Mouse (Mus musculus) embryonic facial prominence, embryonic 12.5 days (tissue): ENCODE data around the gene N6amt1. TPM values are rescaled to one million over a fixed set of nuclear protein-coding genes. Genes with fewer than 3 reads are reported as not detected.

Experiments
- ATAC-seq: fragments of 200-750 bp; cut with Nextera tagmentation; 2 replicates; pipeline ENCODE4 v1.8.0; 2017; ENCODE audit not compliant: insufficient number of reproducible peaks, insufficient read depth, low FRiP score, low TSS enrichment
- H3K27ac ChIP-seq: fragments of 300-500 bp; sonication (generic); 2 replicates; pipeline ENCODE4 v1.5.1; 2016; ENCODE audit warnings: mild to moderate bottlenecking
- H3K27me3 ChIP-seq: fragments of 300-500 bp; sonication (generic); 2 replicates; pipeline ENCODE4 v1.6.1; 2016; ENCODE audit warnings: mild to moderate bottlenecking, moderate library complexity
- H3K36me3 ChIP-seq: fragments of 300-500 bp; sonication (generic); 2 replicates; pipeline ENCODE4 v1.6.1; 2016; ENCODE audit warnings: mild to moderate bottlenecking
- H3K4me1 ChIP-seq: fragments of 300-500 bp; sonication (generic); 2 replicates; pipeline ENCODE4 v1.6.1; 2016
- H3K4me2 ChIP-seq: fragments of 300-500 bp; sonication (generic); replicated peaks from 2 replicates; pipeline ENCODE4 v1.6.1; 2016; ENCODE audit warnings: mild to moderate bottlenecking, moderate library complexity
- H3K4me3 ChIP-seq: fragments of 300-500 bp; sonication (generic); 2 replicates; pipeline ENCODE4 v1.5.1; 2016; ENCODE audit warnings: mild to moderate bottlenecking
- H3K9ac ChIP-seq: fragments of 300-500 bp; sonication (generic); 2 replicates; pipeline ENCODE4 v1.6.1; 2016; ENCODE audit warnings: mild to moderate bottlenecking, moderate library complexity
- H3K9me3 ChIP-seq: fragments of 300-500 bp; sonication (generic); 2 replicates; pipeline ENCODE4 v1.6.1; 2016; ENCODE audit warnings: mild to moderate bottlenecking, moderate library complexity
- WGBS: fragments of 180-500 bp; shearing (Covaris S2); methylation state at CpG from one replicate; pipeline ENCODE4 v1.1.7; 2016; 5-methylcytosine and 5-hydroxymethylcytosine counted together
- polyA plus RNA-seq: library from polyadenylated mRNA; unstranded; fragments of >200 nt; fragmentation: Nextera tagmentation; extraction: Ambion mirVana; gene quantifications from 2 replicates; pipeline ENCODE4 v1.2.1, GENCODE M21; 2016

Gene N6amt1
- polyA plus RNA-seq, 1 experiment from 2014 or later, result 22.1 TPM

DNA sequence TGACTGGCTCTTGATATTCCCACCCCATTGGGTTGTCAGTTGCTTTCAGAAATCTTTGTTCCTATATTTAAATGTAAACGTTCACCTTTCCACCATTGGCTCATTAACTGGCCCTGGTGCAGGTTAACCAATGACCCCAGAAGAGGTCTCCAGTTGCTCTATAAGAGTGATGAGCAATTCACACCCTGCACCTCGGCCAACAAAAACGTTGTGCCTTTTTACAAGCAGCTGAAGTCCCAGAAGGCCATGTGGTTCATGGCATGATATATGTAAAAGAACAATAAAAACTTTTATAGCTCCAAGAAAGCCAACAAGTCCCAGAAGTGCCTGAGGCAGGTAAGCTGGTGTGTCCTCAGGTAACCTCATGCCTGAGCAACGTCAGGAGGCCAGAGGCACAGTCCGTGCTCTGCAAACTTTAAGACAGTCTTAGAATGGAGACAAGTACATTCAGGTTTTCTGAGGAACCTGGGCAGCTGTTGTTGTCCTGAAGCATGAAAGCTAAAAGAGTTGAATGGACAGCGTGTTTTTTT is 12.9 kb upstream of the N6amt1 start:
- Histone ChIP-seq H3K4me2 (no peak overlapping the region), H3K4me3 (no peak overlapping the region), H3K27me3 (0 out of 2 replicates have a peak, but pooled peaks cover 1% of the 10 kb centered on the region), H3K4me1 (no peaks in the 10 kb centered on the region), H3K27ac (no peak overlapping the region), H3K36me3 (no peaks in the 10 kb centered on the region), H3K9me3 (no peaks in the 10 kb centered on the region), H3K9ac (no peak overlapping the region)
- ATAC-seq, result no peak
- 80% methylated on average over 6 of the region's 6 CpGs for WGBS

DNA sequence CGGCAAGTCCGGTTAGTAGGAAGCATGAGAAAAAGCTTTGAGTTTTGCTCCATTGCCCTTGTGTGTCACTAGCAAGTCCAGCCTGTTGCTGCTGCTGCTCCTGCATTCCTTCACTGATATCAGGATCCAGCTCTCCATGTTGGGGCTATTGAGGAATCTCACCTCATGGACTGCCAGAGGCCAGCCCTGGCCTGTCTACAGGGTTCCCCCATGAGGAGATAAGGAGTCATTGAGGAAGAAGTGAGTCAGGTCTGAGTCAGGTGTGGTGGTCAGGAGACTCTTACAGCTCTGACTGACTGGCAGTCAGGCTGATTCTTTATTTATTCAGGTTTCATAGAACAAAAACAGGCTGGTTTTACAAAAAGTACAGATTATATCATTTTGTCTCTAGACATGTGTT is 5.9 kb upstream of the N6amt1 start:
- H3K9me3 ChIP-seq, result no peaks in the 10 kb centered on the region
- H3K27ac ChIP-seq, result no peak overlapping the region
- 0 out of 2 replicates have a peak, but pooled peaks cover 3% of the 10 kb centered on the region for H3K27me3 ChIP-seq
- no peaks in the 10 kb centered on the region for H3K4me1 ChIP-seq
- no peaks in the 10 kb centered on the region for H3K36me3 ChIP-seq
- ATAC-seq, result no peak
- H3K4me3 ChIP-seq, result no peak overlapping the region
- no peak overlapping the region for H3K9ac ChIP-seq
- no peak overlapping the region for H3K4me2 ChIP-seq
- WGBS, result 97% methylated on average over 2 of the region's 2 CpGs

DNA sequence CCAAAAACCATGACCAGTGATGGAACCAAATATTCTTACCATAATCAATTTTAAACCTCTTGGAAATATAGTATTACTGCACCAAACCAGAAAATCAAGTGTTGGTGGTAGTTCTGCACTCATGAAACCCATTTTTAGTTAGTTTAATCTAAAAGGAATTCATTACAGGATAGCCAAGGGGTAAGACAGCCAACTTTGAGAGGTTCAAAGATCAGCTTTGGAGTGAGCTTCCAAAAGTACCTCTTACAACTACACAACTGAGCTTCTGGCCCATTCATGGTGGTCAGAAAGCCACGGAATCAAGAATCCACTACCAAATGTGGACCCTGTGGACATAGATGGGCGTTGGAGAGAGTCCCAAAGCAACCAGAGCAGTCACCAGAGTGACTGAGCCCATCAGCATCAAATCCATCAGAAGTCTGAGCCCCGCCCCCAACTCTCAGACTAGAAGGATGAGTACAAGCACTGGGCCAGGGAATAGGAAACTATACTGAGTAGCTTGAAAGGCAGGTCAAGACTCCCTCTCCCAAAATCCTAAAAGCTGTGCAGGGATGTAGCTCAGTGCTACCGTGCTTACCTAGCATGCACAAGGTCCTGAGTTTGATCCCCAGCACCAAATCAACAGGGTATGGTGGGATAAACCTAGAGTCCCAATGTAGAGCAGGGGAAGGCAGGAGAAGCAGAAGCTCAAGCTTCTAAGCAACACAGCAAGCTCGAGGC is 2.4 kb upstream of the N6amt1 start:
- no peak for ATAC-seq
- H3K4me1 ChIP-seq, result no peaks in the 10 kb centered on the region
- no peak overlapping the region for H3K27ac ChIP-seq

DNA sequence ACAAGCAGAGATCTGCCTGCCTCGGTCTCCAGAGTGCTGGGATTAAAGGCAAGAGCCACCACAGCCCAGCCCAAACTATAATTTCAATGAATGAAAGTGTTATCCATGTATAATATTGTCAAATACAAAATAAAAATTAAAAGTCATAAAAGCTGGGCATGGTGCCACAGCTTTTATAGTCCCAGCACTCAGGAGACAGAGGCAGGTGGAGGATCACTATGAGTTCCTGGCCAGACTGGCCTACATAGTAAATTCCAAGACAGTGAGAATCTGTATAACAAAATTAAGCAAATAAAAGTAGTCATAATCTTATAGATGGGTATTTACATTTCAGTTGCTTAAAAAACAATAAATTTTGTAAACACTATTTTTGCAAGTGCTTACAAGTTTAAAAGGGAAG is 380 bp upstream of the N6amt1 start:
- no peak for ATAC-seq
- Histone ChIP-seq H3K4me1 (no peaks in the 10 kb centered on the region), H3K9me3 (no peaks in the 10 kb centered on the region), H3K27ac (no peak overlapping the region), H3K4me2 (peak overlapping the region; percentile 48), H3K36me3 (peaks cover 2% of the 10 kb centered on the region), H3K9ac (no peak overlapping the region), H3K4me3 (peak overlapping the region; percentile 72), H3K27me3 (no peaks in the 10 kb centered on the region)
- WGBS, result 89% methylated on average over 1 of the region's 1 CpGs

More for the DNA sequence above, 2.4 kb upstream of the N6amt1 start:
- no peak overlapping the region for H3K4me3 ChIP-seq
- no peaks in the 10 kb centered on the region for H3K36me3 ChIP-seq
- H3K27me3 ChIP-seq, result no peaks in the 10 kb centered on the region
- H3K4me2 ChIP-seq, result no peak overlapping the region
- H3K9me3 ChIP-seq, result no peaks in the 10 kb centered on the region
- no peak overlapping the region for H3K9ac ChIP-seq
- 70% methylated on average over 5 of the region's 5 CpGs for WGBS

DNA sequence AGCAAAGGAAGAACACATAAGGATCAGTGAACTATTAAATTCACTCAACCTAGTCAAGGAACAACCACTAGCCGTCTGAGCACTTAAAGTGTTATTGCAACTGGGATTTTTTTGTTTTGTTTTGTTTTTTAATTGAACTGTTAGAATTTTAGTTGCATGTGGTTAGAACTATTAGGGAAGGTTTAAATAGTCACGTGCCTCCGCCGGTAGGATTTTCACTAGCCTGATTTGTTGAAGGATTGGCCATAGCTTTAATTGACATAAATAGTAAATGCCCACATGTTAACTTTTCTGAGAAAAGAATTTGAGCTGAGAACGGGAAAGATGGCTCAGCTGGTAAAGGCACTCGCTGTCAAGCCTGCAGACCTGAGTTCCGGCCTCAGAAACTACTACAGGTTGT is 763 bp downstream of the N6amt1 start:
- H3K4me3 ChIP-seq, result peak overlapping the region; percentile 72
- H3K36me3 ChIP-seq, result peaks cover 7% of the 10 kb centered on the region
- H3K9ac ChIP-seq, result no peak overlapping the region
- no peak for ATAC-seq
- H3K27ac ChIP-seq, result no peak overlapping the region
- peak overlapping the region; percentile 48 for H3K4me2 ChIP-seq
- H3K27me3 ChIP-seq, result no peaks in the 10 kb centered on the region
- no peaks in the 10 kb centered on the region for H3K9me3 ChIP-seq
- H3K4me1 ChIP-seq, result no peaks in the 10 kb centered on the region
- 84% methylated on average over 7 of the region's 7 CpGs for WGBS

DNA sequence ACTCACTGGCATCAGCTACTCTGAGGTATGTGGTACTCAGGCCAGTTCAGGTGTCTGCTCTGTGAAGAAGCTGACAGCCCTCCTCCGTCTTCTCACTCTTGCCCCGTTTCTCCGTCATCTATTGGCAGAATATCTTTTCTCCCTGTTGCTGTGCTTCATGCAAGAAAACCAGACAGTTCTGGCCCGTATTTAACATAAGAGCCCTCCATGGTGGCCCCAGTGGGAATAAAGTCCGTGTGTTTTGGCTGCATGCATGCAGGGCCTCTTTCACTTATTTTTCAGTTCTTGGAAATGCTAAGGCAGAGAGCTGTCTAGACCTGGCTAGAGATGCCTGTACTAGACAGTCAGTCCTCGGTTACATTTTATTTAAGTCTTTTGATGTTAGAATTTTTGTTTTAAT is 6.1 kb downstream of the N6amt1 start:
- 88% methylated on average over 6 of the region's 6 CpGs for WGBS
- Histone ChIP-seq H3K4me2 (no peak overlapping the region), H3K36me3 (peaks cover 31% of the 10 kb centered on the region), H3K4me3 (no peak overlapping the region), H3K27ac (no peak overlapping the region), H3K4me1 (no peaks in the 10 kb centered on the region), H3K9me3 (no peaks in the 10 kb centered on the region), H3K9ac (no peak overlapping the region), H3K27me3 (no peaks in the 10 kb centered on the region)
- no peak for ATAC-seq

DNA sequence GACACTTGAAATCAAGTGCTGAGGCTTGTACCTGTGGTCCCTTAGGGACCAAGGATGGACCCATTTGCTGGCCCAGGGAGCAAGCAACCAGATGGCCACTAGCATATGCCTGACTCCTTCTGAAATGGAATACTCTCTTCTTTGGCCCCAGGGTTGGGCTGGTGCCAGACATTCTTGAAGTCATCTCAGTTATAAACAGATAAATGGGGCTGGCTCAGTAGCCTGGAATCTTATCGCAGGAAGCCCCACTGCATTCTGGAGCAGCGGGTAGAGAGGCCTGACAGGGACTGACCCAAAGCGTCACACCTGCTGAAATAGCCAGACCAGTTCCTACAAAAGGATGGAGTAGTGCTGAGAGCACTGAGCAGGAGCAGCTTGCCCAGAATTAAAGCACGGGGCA is 10.2 kb downstream of the N6amt1 start:
- peaks cover 30% of the 10 kb centered on the region for H3K36me3 ChIP-seq
- H3K9me3 ChIP-seq, result no peaks in the 10 kb centered on the region
- H3K9ac ChIP-seq, result no peak overlapping the region
- no peaks in the 10 kb centered on the region for H3K27me3 ChIP-seq
- no peaks in the 10 kb centered on the region for H3K4me1 ChIP-seq
- no peak overlapping the region for H3K4me2 ChIP-seq
- 92% methylated on average over 4 of the region's 4 CpGs for WGBS
- no peak overlapping the region for H3K4me3 ChIP-seq
- ATAC-seq, result no peak
- no peak overlapping the region for H3K27ac ChIP-seq

DNA sequence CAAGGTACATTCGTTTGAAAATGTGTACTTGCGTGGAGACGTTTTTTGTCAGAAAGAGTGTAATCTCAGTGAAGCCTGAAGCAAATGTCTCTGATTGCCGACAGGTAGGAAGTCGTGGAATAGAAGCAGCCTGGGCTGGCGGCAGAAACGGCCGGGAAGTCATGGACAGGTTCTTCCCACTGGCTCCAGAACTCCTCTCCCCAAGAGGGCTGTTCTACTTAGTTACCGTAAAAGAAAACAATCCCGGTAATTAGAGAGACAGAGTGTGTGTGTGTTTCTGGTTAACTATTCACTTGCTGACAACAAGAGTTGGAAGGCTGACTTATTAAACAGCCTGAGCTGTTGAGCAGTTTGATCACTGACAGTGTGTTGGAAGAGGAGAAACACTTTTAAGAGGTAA is 12.1 kb downstream of the N6amt1 start:
- Histone ChIP-seq H3K4me2 (no peak overlapping the region), H3K27ac (no peak overlapping the region), H3K9me3 (no peaks in the 10 kb centered on the region), H3K27me3 (no peaks in the 10 kb centered on the region), H3K4me3 (no peak overlapping the region), H3K36me3 (peaks cover 30% of the 10 kb centered on the region), H3K9ac (no peak overlapping the region), H3K4me1 (no peaks in the 10 kb centered on the region)
- no peak for ATAC-seq
- WGBS, result 63% methylated on average over 10 of the region's 10 CpGs

DNA sequence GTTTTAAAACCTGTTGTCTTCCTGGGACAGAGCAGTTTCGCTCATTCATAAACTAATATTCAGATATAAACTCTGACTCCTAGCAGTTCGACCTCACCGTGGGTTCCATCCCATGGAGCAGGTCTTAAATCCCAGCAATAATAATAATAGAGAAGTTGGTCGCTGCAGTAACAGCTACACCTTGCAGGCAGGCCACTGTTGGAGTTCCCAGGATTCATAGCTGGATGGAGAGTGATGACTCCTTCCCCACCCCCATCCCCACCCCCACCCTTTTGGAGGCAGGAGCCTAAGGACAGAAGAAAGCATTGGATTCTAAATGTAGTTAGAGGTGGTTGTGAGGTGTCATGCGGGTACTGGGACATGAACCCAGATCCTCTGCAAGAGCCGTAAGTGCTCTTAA is 12.5 kb downstream of the N6amt1 start:
- Histone ChIP-seq H3K9me3 (no peaks in the 10 kb centered on the region), H3K4me3 (no peak overlapping the region), H3K27ac (no peak overlapping the region), H3K9ac (no peak overlapping the region), H3K36me3 (peaks cover 30% of the 10 kb centered on the region), H3K4me1 (no peaks in the 10 kb centered on the region), H3K4me2 (no peak overlapping the region), H3K27me3 (no peaks in the 10 kb centered on the region)
- 91% methylated on average over 6 of the region's 6 CpGs for WGBS
- ATAC-seq, result no peak

DNA sequence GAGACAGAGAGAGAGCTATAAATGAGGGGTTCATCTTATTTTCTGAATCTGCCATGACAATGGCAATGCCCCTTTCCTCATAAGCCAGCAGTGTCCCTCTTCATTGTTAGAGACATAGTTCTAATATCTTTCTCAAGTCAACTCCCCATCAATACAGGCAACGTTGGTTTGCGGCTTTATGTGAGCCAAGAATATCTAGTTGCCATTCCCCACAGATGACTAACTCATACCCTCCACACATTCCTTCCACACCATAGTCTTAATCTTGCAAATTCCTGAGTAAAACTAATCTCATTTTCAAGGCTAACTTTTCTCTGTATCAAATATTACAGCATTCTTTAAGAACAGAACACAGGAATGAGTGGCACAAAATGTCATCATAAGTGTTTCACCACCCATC is 29.0 kb downstream of the N6amt1 start:
- Histone ChIP-seq H3K27me3 (no peaks in the 10 kb centered on the region), H3K27ac (no peak overlapping the region), H3K4me3 (no peak overlapping the region), H3K36me3 (peaks cover 75% of the 10 kb centered on the region), H3K4me1 (no peaks in the 10 kb centered on the region), H3K9ac (no peak overlapping the region), H3K9me3 (no peaks in the 10 kb centered on the region), H3K4me2 (no peak overlapping the region)
- 94% methylated on average over 2 of the region's 2 CpGs for WGBS
- no peak for ATAC-seq

DNA sequence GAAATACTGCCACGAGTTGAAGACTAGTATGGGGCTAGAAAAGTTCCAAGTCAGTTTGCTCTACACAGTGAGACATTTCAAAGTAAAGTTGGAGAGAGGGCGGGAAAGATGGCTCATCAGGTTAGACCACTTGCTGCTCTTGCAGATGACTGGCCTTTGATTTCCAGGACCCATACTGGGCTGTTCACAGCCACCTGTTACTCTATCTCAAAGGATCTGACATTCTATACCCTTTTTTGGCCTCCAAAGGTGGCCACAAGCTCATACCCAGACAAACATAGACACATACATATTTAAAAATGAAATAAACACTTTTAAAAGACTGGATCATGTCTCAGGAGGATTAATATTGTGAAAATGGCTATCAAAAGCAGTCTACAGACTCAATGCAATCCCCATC is 30.4 kb downstream of the N6amt1 start:
- no peak for ATAC-seq
- no peaks in the 10 kb centered on the region for H3K4me1 ChIP-seq
- no peak overlapping the region for H3K27ac ChIP-seq
- H3K36me3 ChIP-seq, result peaks cover 79% of the 10 kb centered on the region
- H3K9me3 ChIP-seq, result no peaks in the 10 kb centered on the region
- 83% methylated on average over 2 of the region's 2 CpGs for WGBS
- no peak overlapping the region for H3K9ac ChIP-seq
- H3K4me2 ChIP-seq, result no peak overlapping the region
- H3K27me3 ChIP-seq, result no peaks in the 10 kb centered on the region
- no peak overlapping the region for H3K4me3 ChIP-seq

DNA sequence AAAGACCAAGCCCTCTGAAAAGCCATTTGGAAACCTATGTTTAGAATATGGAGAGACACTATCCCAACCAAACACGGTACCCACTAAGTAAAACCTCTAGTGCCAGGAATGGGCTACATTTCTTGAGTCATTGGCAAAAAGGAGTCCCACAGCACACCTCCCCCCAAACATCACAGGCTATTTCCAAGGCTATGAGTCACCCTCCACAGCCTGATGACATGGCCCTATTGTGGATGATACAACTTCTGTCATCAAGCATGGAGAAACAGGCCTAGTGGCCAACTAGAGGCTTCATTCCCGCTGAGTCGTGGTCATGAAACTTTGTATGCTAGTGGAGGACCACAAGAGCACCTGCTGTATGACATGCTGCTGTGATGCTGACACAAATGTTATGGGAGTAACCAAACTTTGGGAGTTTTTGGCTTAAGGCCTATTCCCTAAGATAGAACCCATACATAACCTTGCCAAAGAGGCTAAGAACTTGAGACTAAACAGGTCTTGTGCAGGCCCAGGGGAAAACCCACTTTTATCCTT is 33.5 kb downstream of the N6amt1 start:
- Histone ChIP-seq H3K27me3 (no peaks in the 10 kb centered on the region), H3K4me2 (no peak overlapping the region), H3K4me1 (no peaks in the 10 kb centered on the region), H3K9ac (no peak overlapping the region), H3K36me3 (peaks cover 61% of the 10 kb centered on the region), H3K9me3 (no peaks in the 10 kb centered on the region), H3K27ac (no peak overlapping the region), H3K4me3 (no peak overlapping the region)
- ATAC-seq, result no peak
- 97% methylated on average over 3 of the region's 3 CpGs for WGBS
